Mouse (Mus musculus): Measurements from ENCODE around the gene 1700034J05Rik.

The 1700034J05Rik gene

GRCm38 (mm10) chr6:146918341-146918740 is 35.9 kb downstream of the 1700034J05Rik start:
- no peak for DNase-seq

- no peak for DNase-seq
Observed at GRCm38 (mm10) chr6:146917396-146917795, 36.8 kb downstream of the 1700034J05Rik start.

- no peak for DNase-seq
Observed at GRCm38 (mm10) chr6:146915808-146916207, 38.4 kb downstream of the 1700034J05Rik start.

- DNase-seq: no peak
Observed at GRCm38 (mm10) chr6:146913489-146914198, 40.6 kb downstream of the 1700034J05Rik start.

- no peak for DNase-seq
Observed at GRCm38 (mm10) chr6:146912835-146913488, 41.3 kb downstream of the 1700034J05Rik start.

- DNase-seq: no peak
Observed at GRCm38 (mm10) chr6:146910801-146911200, 43.4 kb downstream of the 1700034J05Rik start.

GRCm38 (mm10) chr6:146909725-146910489 is 44.3 kb downstream of the 1700034J05Rik start:
- no peak for DNase-seq

- DNase-seq: no peak
Observed at GRCm38 (mm10) chr6:146908801-146909200, 45.4 kb downstream of the 1700034J05Rik start.

- DNase-seq: no peak
Observed at GRCm38 (mm10) chr6:146907795-146908190, 46.4 kb downstream of the 1700034J05Rik start.

- no peak for DNase-seq
Observed at GRCm38 (mm10) chr6:146907061-146907794, 47.0 kb downstream of the 1700034J05Rik start.

- no peak for DNase-seq
Observed at GRCm38 (mm10) chr6:146906000-146906786, 48.0 kb downstream of the 1700034J05Rik start.

GRCm38 (mm10) chr6:146904707-146905106 is 49.5 kb downstream of the 1700034J05Rik start:
- no peak for DNase-seq

GRCm38 (mm10) chr6:146903632-146904031 is 50.6 kb downstream of the 1700034J05Rik start:
- DNase-seq: no peak

GRCm38 (mm10) chr6:146901929-146902328 is 52.3 kb downstream of the 1700034J05Rik start:
- no peak for DNase-seq
